Mouse (Mus musculus) hindbrain, postnatal 0 days (tissue): ENCODE measurements around the gene En1. TPM values are rescaled to one million over a fixed set of nuclear protein-coding genes. Genes with fewer than 3 reads are reported as not detected.

Experiments used
- ATAC-seq: fragments of 200-750 bp; cut with Nextera tagmentation; 2 replicates; pipeline ENCODE4 v1.8.0; 2017; ENCODE audit warnings: mild to moderate bottlenecking, moderate TSS enrichment, moderate library complexity
- DNase-seq: peaks from one replicate; pipeline ENCODE4 v3.0.0-alpha.2; 2015; ENCODE audit warnings: low spot score
- H3K27ac ChIP-seq: fragments of 300-500 bp; sonication (generic); 2 replicates; pipeline ENCODE4 v1.5.1; 2014; ENCODE audit warnings: mild to moderate bottlenecking
- H3K27me3 ChIP-seq: fragments of 300-500 bp; sonication (generic); 2 replicates; pipeline ENCODE4 v1.6.1; 2014; ENCODE audit warnings: low read length, mixed read lengths; ENCODE audit not compliant: insufficient read depth
- H3K36me3 ChIP-seq: fragments of 300-500 bp; sonication (generic); 2 replicates; pipeline ENCODE4 v1.6.1; 2014; ENCODE audit warnings: low read length, mixed read lengths; ENCODE audit not compliant: insufficient read depth
- H3K4me1 ChIP-seq: fragments of 300-500 bp; sonication (generic); 2 replicates; pipeline ENCODE4 v1.6.1; 2014; ENCODE audit warnings: antibody characterized with exemption, low read length, mixed read lengths; ENCODE audit not compliant: insufficient read depth
- H3K4me2 ChIP-seq: fragments of 300-500 bp; sonication (generic); 2 replicates; pipeline ENCODE4 v1.6.1; 2014; ENCODE audit warnings: low read depth, mild to moderate bottlenecking, low read length, moderate library complexity, mixed read lengths
- H3K4me3 ChIP-seq: fragments of 300-500 bp; sonication (generic); 2 replicates; pipeline ENCODE4 v1.5.1; 2014; ENCODE audit warnings: low read length
- H3K9ac ChIP-seq: fragments of 300-500 bp; sonication (generic); replicated peaks from 2 replicates; pipeline ENCODE4 v1.6.1; 2014; ENCODE audit warnings: mild to moderate bottlenecking, low read length, moderate library complexity, mixed read lengths
- H3K9me3 ChIP-seq: fragments of 300-500 bp; sonication (generic); 2 replicates; pipeline ENCODE4 v1.6.1; 2016; ENCODE audit warnings: low read length, mixed read lengths
- CTCF ChIP-seq: IDR thresholded peaks from 2 replicates; pipeline ENCODE4 v1.5.1; 2016; ENCODE audit warnings: antibody characterized with exemption, control low read depth, low read depth
- WGBS: fragments of 180-500 bp; shearing (Covaris S2); extraction: QIAGEN DNeasy Blood & Tissue Kit; methylation state at CpG from one replicate; pipeline ENCODE4 v1.1.7; 2014; 5-methylcytosine and 5-hydroxymethylcytosine counted together
- polyA plus RNA-seq: library from polyadenylated mRNA; unstranded; fragments of >200 nt; fragmentation: Nextera tagmentation; extraction: Ambion mirVana; gene quantifications from 2 replicates; pipeline ENCODE4 v1.2.1, GENCODE M21; 2015
- total RNA-seq: library from RNA; depleted of rRNA; stranded (reverse); fragments of >200 nt; gene quantifications from 2 replicates; pipeline ENCODE4 v1.2.3, GENCODE M21; 2014; rRNA removed

Gene En1
- total RNA-seq (13.0 and 13.2 TPM in 2 replicates), polyA plus RNA-seq (6.3 and 6.9 TPM in 2 replicates)

DNA sequence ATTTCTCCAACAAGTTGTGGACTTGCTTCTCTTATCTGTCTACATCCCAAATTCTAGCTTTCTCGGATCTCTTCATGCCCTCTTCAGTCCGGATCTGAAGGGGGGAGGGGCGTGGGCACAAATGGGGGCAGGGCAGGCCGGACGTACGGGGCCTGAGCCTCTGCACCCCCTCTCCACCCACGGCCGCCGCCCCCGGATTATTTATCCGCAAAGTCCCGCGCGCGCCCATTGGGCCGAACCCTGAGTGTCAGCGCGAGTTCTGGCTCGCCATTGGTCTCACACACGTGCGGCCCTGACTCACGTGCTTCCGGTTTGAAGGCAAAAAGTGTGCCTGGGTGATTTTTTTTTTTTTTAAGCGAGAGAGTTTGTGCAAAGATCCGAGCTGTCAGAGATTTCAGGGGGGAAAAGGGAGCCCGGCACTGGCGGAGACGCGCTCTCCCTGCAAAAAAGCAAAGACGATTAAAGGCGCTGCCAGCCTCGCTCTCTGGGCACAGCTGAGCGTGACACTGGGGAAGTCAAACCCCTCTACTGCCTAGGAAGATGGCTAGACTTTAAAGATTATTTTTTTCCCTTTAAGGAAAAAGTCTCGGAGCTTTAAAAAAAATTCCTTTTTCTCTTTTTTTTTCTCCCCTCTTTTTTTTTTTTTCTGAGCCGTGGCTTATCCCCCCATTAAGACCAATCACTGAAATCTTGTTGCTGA lies at the start of gene En1:
TSS of gene En1 (plus strand) at position 388 of the 700 bp plus-strand sequence.
- no peaks in the 10 kb centered on the region for H3K36me3 ChIP-seq
- ATAC-seq (peak; percentile 88), DNase-seq (peak; percentile 85)
- H3K9ac ChIP-seq, result peak within 1 kb of the TSS; percentile 47
- peak within 1 kb of the TSS; percentile 70; the same call in 1 of the 2 replicates for H3K27ac ChIP-seq
- TF ChIP-seq CTCF, result no peak
- peak within 1 kb of the TSS; percentile 62 for H3K4me2 ChIP-seq
- H3K4me3 ChIP-seq, result peak within 1 kb of the TSS; percentile 53
- peaks cover 54% of the 10 kb centered on the region for H3K27me3 ChIP-seq
- H3K4me1 ChIP-seq, result no peaks in the 10 kb centered on the region
- no peaks in the 10 kb centered on the region for H3K9me3 ChIP-seq
- 1% methylated on average over 35 of the region's 35 CpGs for WGBS

DNA sequence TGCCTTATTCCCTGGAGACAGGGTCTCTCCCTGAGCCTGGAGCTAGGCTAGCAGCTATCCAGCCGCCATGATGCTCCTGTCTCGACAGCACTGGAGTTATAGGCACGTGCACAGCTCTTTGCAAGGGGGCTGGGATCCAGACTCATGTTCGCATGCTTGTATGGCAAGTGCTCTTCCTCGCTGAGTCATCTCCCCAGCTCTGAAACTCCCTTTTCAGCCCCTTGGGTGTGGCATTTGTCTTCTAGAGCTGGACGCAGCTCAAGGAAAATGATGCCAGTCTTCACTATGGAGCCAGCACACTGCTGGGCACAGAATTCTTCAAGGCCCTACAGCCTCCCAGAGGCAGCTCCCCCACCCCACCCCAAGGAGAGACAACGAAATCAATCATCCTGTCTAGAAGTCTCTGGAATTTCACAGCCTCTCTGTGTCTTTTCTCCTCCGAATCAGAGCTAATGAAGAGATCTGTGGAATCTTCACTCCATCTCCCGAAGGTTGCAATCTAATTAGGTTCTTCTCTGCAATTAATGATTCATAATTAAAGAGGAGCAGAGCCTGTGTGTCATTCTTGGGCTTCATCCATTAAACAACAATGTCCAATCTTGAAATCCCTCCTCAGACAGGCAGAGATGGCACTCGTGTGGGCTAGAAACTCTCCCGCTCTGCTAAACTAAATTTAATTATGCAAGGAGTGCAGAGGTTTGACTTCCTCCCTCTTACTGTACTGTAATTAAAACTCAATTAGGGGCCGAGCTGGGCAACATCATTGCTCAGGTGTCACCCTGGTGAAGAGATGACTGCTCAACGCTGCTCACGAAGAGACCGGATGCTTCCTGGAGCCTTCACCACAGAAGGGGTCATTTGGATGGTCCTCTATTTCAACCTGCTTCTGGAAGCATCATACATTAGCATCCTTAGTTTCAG lies 45.0 kb upstream of the En1 start:
- no peak for DNase-seq
- H3K4me3 ChIP-seq, result no peak overlapping the region
- no peak overlapping the region for H3K9ac ChIP-seq
- no peaks in the 10 kb centered on the region for H3K27me3 ChIP-seq
- TF ChIP-seq CTCF, result no peak
- no peaks in the 10 kb centered on the region for H3K9me3 ChIP-seq
- H3K4me2 ChIP-seq, result no peak overlapping the region
- 69% methylated on average over 15 of the region's 15 CpGs for WGBS
- no peaks in the 10 kb centered on the region for H3K4me1 ChIP-seq
- peak; percentile 55; the same call in 1 of the 2 replicates for ATAC-seq
- no peaks in the 10 kb centered on the region for H3K36me3 ChIP-seq
- no peak overlapping the region for H3K27ac ChIP-seq

DNA sequence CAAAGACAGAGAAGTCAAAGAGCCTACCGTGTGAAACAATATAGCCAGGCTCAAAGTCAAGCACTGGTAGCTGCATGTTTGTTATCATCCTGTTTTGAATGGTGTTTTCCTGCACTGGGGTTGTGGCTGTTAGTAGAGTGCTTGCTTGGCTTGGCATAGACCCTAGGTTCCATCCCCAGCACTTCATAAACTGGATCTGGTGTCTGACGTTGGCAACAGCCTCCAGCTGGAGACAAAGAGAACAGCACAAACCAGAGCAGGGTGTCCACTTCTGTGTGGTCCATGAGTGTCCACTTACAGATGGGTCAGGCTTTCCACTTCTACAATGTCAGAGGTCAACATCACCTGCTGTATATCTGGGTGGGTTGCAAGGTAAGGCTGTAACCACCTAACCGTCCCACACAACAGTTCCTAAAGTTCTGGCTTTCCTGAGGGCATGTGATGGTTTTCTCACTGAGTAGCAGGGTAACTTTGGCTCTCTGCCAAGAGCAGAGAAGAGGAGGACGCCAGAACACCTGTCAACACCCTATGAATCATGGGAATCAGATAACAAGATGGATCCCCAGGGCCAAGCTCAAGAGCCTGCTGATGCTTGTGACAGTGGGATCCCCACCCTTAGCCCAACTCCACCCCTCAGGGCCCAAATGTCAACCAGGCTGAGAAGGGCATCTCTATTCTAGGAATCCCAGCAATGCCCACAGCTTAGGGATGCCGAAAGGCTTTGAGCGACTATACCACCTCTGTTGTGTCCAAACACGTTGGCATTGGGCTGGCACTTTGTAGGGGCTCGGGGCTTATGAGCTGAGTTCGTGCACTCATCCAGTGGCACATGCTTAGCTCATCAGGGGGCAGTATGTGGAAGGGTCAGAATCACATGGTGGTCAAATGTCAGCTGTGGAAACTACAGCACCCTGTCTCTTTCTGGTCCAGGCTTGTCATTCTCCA lies 43.6 kb upstream of the En1 start:
- H3K9me3 ChIP-seq, result no peaks in the 10 kb centered on the region
- 71% methylated on average over 9 of the region's 9 CpGs for WGBS
- ATAC-seq (0 out of 2 replicates have a peak, but pooled peaks have one; percentile 21), DNase-seq (no peak)
- no peak overlapping the region for H3K27ac ChIP-seq
- H3K27me3 ChIP-seq, result no peaks in the 10 kb centered on the region
- no peak overlapping the region for H3K4me2 ChIP-seq
- no peaks in the 10 kb centered on the region for H3K4me1 ChIP-seq
- no peak overlapping the region for H3K4me3 ChIP-seq
- no peak overlapping the region for H3K9ac ChIP-seq
- no peaks in the 10 kb centered on the region for H3K36me3 ChIP-seq
- no peak for TF ChIP-seq CTCF

DNA sequence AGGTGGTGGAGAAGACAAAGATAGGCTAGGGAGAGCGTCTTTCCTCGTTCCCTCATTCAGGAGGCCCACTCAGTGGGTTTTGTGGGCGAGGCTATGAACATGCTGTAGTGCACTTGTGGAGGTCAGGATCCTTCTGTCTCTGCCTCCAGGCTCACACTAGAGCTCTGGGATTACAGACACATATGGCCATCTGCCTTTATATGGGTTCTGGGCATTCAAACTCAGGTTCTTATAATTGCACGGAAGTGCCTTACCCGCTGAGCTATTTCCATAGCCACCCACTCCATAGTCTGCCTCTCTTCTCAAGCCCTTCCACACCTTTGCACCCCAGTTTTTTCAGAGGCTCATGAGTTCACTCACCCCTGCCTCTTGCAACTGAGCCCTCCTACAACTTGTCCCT lies 42.3 kb upstream of the En1 start:
- no peaks in the 10 kb centered on the region for H3K27me3 ChIP-seq
- ATAC-seq (no peak), DNase-seq (no peak)
- no peaks in the 10 kb centered on the region for H3K4me1 ChIP-seq
- no peak for TF ChIP-seq CTCF
- H3K4me2 ChIP-seq, result no peak overlapping the region
- no peaks in the 10 kb centered on the region for H3K36me3 ChIP-seq
- H3K4me3 ChIP-seq, result no peak overlapping the region
- H3K9ac ChIP-seq, result no peak overlapping the region
- 85% methylated on average over 5 of the region's 5 CpGs for WGBS
- H3K9me3 ChIP-seq, result no peaks in the 10 kb centered on the region
- no peak overlapping the region for H3K27ac ChIP-seq

DNA sequence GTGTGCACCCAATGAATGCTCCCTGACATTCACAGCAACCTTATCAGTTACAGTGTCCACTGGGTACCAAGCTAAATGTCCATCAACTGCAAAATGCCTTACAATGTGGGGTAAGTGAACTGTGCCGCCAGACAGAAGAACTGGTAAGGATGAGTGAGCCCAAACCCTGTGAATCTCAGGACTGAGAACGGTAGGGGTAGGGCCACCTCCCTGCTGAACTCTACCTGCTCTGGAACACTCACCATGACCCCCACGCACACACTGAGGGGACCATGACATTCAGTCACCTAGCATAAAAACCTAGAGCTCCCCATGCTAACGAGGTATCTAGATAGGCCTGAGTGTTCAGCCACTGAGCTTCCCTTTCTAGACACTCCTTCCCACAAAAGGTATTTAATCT lies 20.9 kb upstream of the En1 start:
- no peak overlapping the region for H3K4me3 ChIP-seq
- no peak for ATAC-seq
- H3K4me1 ChIP-seq, result no peaks in the 10 kb centered on the region
- no peak for DNase-seq
- H3K27me3 ChIP-seq, result no peaks in the 10 kb centered on the region
- 71% methylated on average over 4 of the region's 4 CpGs for WGBS
- no peaks in the 10 kb centered on the region for H3K9me3 ChIP-seq
- no peak for TF ChIP-seq CTCF
- H3K36me3 ChIP-seq, result no peaks in the 10 kb centered on the region
- H3K9ac ChIP-seq, result no peak overlapping the region
- H3K4me2 ChIP-seq, result no peak overlapping the region
- no peak overlapping the region for H3K27ac ChIP-seq

DNA sequence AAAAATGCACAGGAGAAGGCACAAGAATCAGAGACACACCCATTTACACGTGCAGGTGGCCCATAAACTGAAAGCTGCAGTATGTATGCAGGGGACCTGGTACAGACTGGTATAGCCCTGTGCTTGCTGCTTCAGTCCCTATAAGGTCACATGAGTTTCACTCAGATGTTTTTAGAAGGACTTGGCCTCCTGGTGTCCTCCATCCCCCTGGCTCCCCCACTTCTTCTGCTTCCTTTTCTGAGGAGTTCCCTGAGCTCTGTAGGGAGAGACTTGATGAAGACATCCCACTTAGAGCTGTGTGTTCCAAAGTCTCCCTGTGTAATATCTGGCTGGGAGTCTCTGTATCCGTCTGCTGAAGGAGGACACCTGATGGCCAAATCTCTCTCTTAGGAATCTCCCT lies 16.7 kb upstream of the En1 start:
- DNase-seq, result no peak
- no peak overlapping the region for H3K27ac ChIP-seq
- no peaks in the 10 kb centered on the region for H3K9me3 ChIP-seq
- H3K36me3 ChIP-seq, result no peaks in the 10 kb centered on the region
- 0 out of 2 replicates have a peak, but pooled peaks cover under 1% of the 10 kb centered on the region for H3K27me3 ChIP-seq
- H3K9ac ChIP-seq, result no peak overlapping the region
- WGBS, result 29% methylated on average over 2 of the region's 2 CpGs
- no peak for ATAC-seq
- no peak overlapping the region for H3K4me2 ChIP-seq
- H3K4me3 ChIP-seq, result no peak overlapping the region
- no peak for TF ChIP-seq CTCF
- no peaks in the 10 kb centered on the region for H3K4me1 ChIP-seq
